Mouse (Mus musculus): ENCODE results near the gene Galnt2. TPM values are rescaled to one million over a fixed set of nuclear protein-coding genes. Genes with fewer than 3 reads are reported as not detected.

The Galnt2 gene
- polyA plus RNA-seq, 1 experiment from 2014 or later, result 54.2 TPM

GRCm38 (mm10) chr8:124368213-124368612 lies 137.0 kb downstream of the Galnt2 start:
- Histone ChIP-seq H3K9me3 (no peaks in the 10 kb centered on the region), H3K36me3 (no peaks in the 10 kb centered on the region), H3K4me3 (no peak overlapping the region), H3K4me2 (replicated peaks) (no peak overlapping the region), H3K9ac (replicated peaks) (no peak overlapping the region), H3K27ac (replicated peaks) (no peak overlapping the region), H3K27me3 (no peaks in the 10 kb centered on the region), H3K4me1 (no peaks in the 10 kb centered on the region)
- ATAC-seq (replicated peaks), result no peak
- 19% methylated on average over 8 of the region's 8 CpGs for WGBS

- no peak overlapping the region for H3K27ac ChIP-seq (replicated peaks)
- no peaks in the 10 kb centered on the region for H3K9me3 ChIP-seq
- H3K27me3 ChIP-seq, result no peaks in the 10 kb centered on the region
- no peak overlapping the region for H3K4me3 ChIP-seq
- no peak overlapping the region for H3K9ac ChIP-seq (replicated peaks)
- no peak overlapping the region for H3K4me2 ChIP-seq (replicated peaks)
- no peaks in the 10 kb centered on the region for H3K36me3 ChIP-seq
- no peak for ATAC-seq (replicated peaks)
- no peaks in the 10 kb centered on the region for H3K4me1 ChIP-seq
- 79% methylated on average over 17 of the region's 17 CpGs for WGBS
Observed at GRCm38 (mm10) chr8:124370422-124371183, 139.4 kb downstream of the Galnt2 start.

GRCm38 (mm10) chr8:124371410-124372123 lies 140.4 kb downstream of the Galnt2 start:
- no peaks in the 10 kb centered on the region for H3K9me3 ChIP-seq
- no peaks in the 10 kb centered on the region for H3K4me1 ChIP-seq
- no peak overlapping the region for H3K9ac ChIP-seq (replicated peaks)
- H3K27me3 ChIP-seq, result no peaks in the 10 kb centered on the region
- no peaks in the 10 kb centered on the region for H3K36me3 ChIP-seq
- no peak overlapping the region for H3K27ac ChIP-seq (replicated peaks)
- no peak overlapping the region for H3K4me3 ChIP-seq
- H3K4me2 ChIP-seq (replicated peaks), result no peak overlapping the region
- 91% methylated on average over 23 of the region's 23 CpGs for WGBS
- no peak for ATAC-seq (replicated peaks)

- WGBS, result 81% methylated on average over 5 of the region's 5 CpGs
- H3K36me3 ChIP-seq, result no peaks in the 10 kb centered on the region
- no peaks in the 10 kb centered on the region for H3K27me3 ChIP-seq
- no peak overlapping the region for H3K27ac ChIP-seq (replicated peaks)
- no peak overlapping the region for H3K4me2 ChIP-seq (replicated peaks)
- no peak overlapping the region for H3K4me3 ChIP-seq
- ATAC-seq (replicated peaks), result no peak
- no peaks in the 10 kb centered on the region for H3K9me3 ChIP-seq
- H3K9ac ChIP-seq (replicated peaks), result no peak overlapping the region
- no peaks in the 10 kb centered on the region for H3K4me1 ChIP-seq
Observed at GRCm38 (mm10) chr8:124373753-124374152, 142.6 kb downstream of the Galnt2 start.

- no peaks in the 10 kb centered on the region for H3K36me3 ChIP-seq
- no peak for ATAC-seq (replicated peaks)
- no peaks in the 10 kb centered on the region for H3K9me3 ChIP-seq
- no peaks in the 10 kb centered on the region for H3K27me3 ChIP-seq
- 76% methylated on average over 6 of the region's 6 CpGs for WGBS
- H3K4me3 ChIP-seq, result no peak overlapping the region
- no peak overlapping the region for H3K4me2 ChIP-seq (replicated peaks)
- H3K4me1 ChIP-seq, result no peaks in the 10 kb centered on the region
- H3K9ac ChIP-seq (replicated peaks), result no peak overlapping the region
- no peak overlapping the region for H3K27ac ChIP-seq (replicated peaks)
Observed at GRCm38 (mm10) chr8:124375168-124375567, 144.0 kb downstream of the Galnt2 start.

- Histone ChIP-seq H3K4me2 (replicated peaks) (no peak overlapping the region), H3K4me3 (no peak overlapping the region), H3K36me3 (no peaks in the 10 kb centered on the region), H3K9me3 (no peaks in the 10 kb centered on the region), H3K27ac (replicated peaks) (no peak overlapping the region), H3K27me3 (no peaks in the 10 kb centered on the region), H3K9ac (replicated peaks) (no peak overlapping the region), H3K4me1 (no peaks in the 10 kb centered on the region)
- 88% methylated on average over 9 of the region's 9 CpGs for WGBS
- ATAC-seq (replicated peaks), result no peak
Observed at GRCm38 (mm10) chr8:124375727-124376126, 144.5 kb downstream of the Galnt2 start.

- Histone ChIP-seq H3K9ac (replicated peaks) (no peak overlapping the region), H3K27me3 (no peaks in the 10 kb centered on the region), H3K9me3 (no peaks in the 10 kb centered on the region), H3K36me3 (no peaks in the 10 kb centered on the region), H3K27ac (replicated peaks) (no peak overlapping the region), H3K4me2 (replicated peaks) (no peak overlapping the region), H3K4me3 (no peak overlapping the region), H3K4me1 (no peaks in the 10 kb centered on the region)
- WGBS, result 93% methylated on average over 12 of the region's 12 CpGs
- no peak for ATAC-seq (replicated peaks)
Observed at GRCm38 (mm10) chr8:124376406-124376805, 145.2 kb downstream of the Galnt2 start.

- WGBS, result 62% methylated on average over 6 of the region's 6 CpGs
- no peak overlapping the region for H3K27ac ChIP-seq (replicated peaks)
- H3K9ac ChIP-seq (replicated peaks), result no peak overlapping the region
- ATAC-seq (replicated peaks), result no peak
- H3K36me3 ChIP-seq, result no peaks in the 10 kb centered on the region
- H3K27me3 ChIP-seq, result no peaks in the 10 kb centered on the region
- H3K4me3 ChIP-seq, result no peak overlapping the region
- H3K4me1 ChIP-seq, result peaks cover 9% of the 10 kb centered on the region
- no peaks in the 10 kb centered on the region for H3K9me3 ChIP-seq
- no peak overlapping the region for H3K4me2 ChIP-seq (replicated peaks)
Observed at GRCm38 (mm10) chr8:124379289-124379688, 148.1 kb downstream of the Galnt2 start.

- H3K4me2 ChIP-seq (replicated peaks), result no peak overlapping the region
Observed at GRCm38 (mm10) chr8:124382235-124382634, 151.0 kb downstream of the Galnt2 start.

GRCm38 (mm10) chr8:124384336-124384735 lies 153.1 kb downstream of the Galnt2 start:
- no peaks in the 10 kb centered on the region for H3K36me3 ChIP-seq
- no peak overlapping the region for H3K4me2 ChIP-seq (replicated peaks)
- WGBS, result 90% methylated on average over 19 of the region's 19 CpGs
- no peak overlapping the region for H3K4me3 ChIP-seq
- no peaks in the 10 kb centered on the region for H3K9me3 ChIP-seq
- no peak overlapping the region for H3K27ac ChIP-seq (replicated peaks)
- H3K27me3 ChIP-seq, result no peaks in the 10 kb centered on the region
- ATAC-seq (replicated peaks), result no peak
- no peak overlapping the region for H3K9ac ChIP-seq (replicated peaks)
- H3K4me1 ChIP-seq, result peaks cover 14% of the 10 kb centered on the region

More at GRCm38 (mm10) chr8:124382235-124382634, 151.0 kb downstream of the Galnt2 start:
- Histone ChIP-seq H3K4me3 (no peak overlapping the region), H3K27me3 (no peaks in the 10 kb centered on the region), H3K36me3 (no peaks in the 10 kb centered on the region), H3K9me3 (no peaks in the 10 kb centered on the region), H3K27ac (replicated peaks) (no peak overlapping the region), H3K9ac (replicated peaks) (no peak overlapping the region), H3K4me1 (peaks cover 12% of the 10 kb centered on the region)
- WGBS, result 28% methylated on average over 10 of the region's 10 CpGs
- ATAC-seq (replicated peaks), result 0 out of 2 replicates have a peak, but pooled peaks have one; percentile 47

GRCm38 (mm10) chr8:124386225-124386899 lies 155.2 kb downstream of the Galnt2 start:
- peaks cover 14% of the 10 kb centered on the region for H3K4me1 ChIP-seq
- H3K4me3 ChIP-seq, result no peak overlapping the region
- no peak overlapping the region for H3K4me2 ChIP-seq (replicated peaks)
- H3K9ac ChIP-seq (replicated peaks), result no peak overlapping the region
- H3K27me3 ChIP-seq, result no peaks in the 10 kb centered on the region
- no peak overlapping the region for H3K27ac ChIP-seq (replicated peaks)
- no peaks in the 10 kb centered on the region for H3K9me3 ChIP-seq
- 73% methylated on average over 23 of the region's 23 CpGs for WGBS
- peak; percentile 87 for ATAC-seq (replicated peaks)
- H3K36me3 ChIP-seq, result no peaks in the 10 kb centered on the region

- Histone ChIP-seq H3K4me2 (replicated peaks) (no peak overlapping the region), H3K27me3 (no peaks in the 10 kb centered on the region), H3K4me1 (peaks cover 5% of the 10 kb centered on the region; the same call in 1 of the 2 replicates), H3K36me3 (no peaks in the 10 kb centered on the region), H3K4me3 (no peak overlapping the region), H3K9ac (replicated peaks) (no peak overlapping the region), H3K9me3 (no peaks in the 10 kb centered on the region), H3K27ac (replicated peaks) (no peak overlapping the region)
- 84% methylated on average over 11 of the region's 11 CpGs for WGBS
- no peak for ATAC-seq (replicated peaks)
Observed at GRCm38 (mm10) chr8:124389495-124389894, 158.3 kb downstream of the Galnt2 start.
